Mouse (Mus musculus) midbrain, embryonic 12.5 days (tissue): ENCODE data around the gene Ccl12. TPM values are rescaled to one million over a fixed set of nuclear protein-coding genes. Genes with fewer than 3 reads are reported as not detected.

ENCODE experiments used
- ATAC-seq: fragments of 200-750 bp; cut with Nextera tagmentation; 2 replicates; pipeline ENCODE4 v1.8.0; 2017; ENCODE audit warnings: low read depth, moderate TSS enrichment, moderate library complexity; ENCODE audit not compliant: low FRiP score
- H3K27ac ChIP-seq: fragments of 300-500 bp; sonication (generic); replicated peaks from 2 replicates; pipeline ENCODE4 v1.5.1; 2016; ENCODE audit warnings: mild to moderate bottlenecking
- H3K27me3 ChIP-seq: fragments of 300-500 bp; sonication (generic); 2 replicates; pipeline ENCODE4 v1.6.1; 2016; ENCODE audit warnings: mild to moderate bottlenecking
- H3K36me3 ChIP-seq: fragments of 300-500 bp; sonication (generic); 2 replicates; pipeline ENCODE4 v1.6.1; 2016
- H3K4me1 ChIP-seq: fragments of 300-500 bp; sonication (generic); 2 replicates; pipeline ENCODE4 v1.6.1; 2016
- H3K4me2 ChIP-seq: fragments of 300-500 bp; sonication (generic); replicated peaks from 2 replicates; pipeline ENCODE4 v1.6.1; 2016; ENCODE audit warnings: mild to moderate bottlenecking, moderate library complexity
- H3K4me3 ChIP-seq: fragments of 300-500 bp; sonication (generic); 2 replicates; pipeline ENCODE4 v1.5.1; 2016; ENCODE audit warnings: mild to moderate bottlenecking
- H3K9ac ChIP-seq: fragments of 300-500 bp; sonication (generic); replicated peaks from 2 replicates; pipeline ENCODE4 v1.6.1; 2016; ENCODE audit warnings: mild to moderate bottlenecking, moderate library complexity
- H3K9me3 ChIP-seq: fragments of 300-500 bp; sonication (generic); 2 replicates; pipeline ENCODE4 v1.6.1; 2016; ENCODE audit warnings: mild to moderate bottlenecking
- WGBS: fragments of 180-500 bp; shearing (Covaris S2); methylation state at CpG from one replicate; pipeline ENCODE4 v1.1.7; 2016; 5-methylcytosine and 5-hydroxymethylcytosine counted together
- polyA plus RNA-seq: library from polyadenylated mRNA; unstranded; fragments of >200 nt; fragmentation: Nextera tagmentation; extraction: Ambion mirVana; gene quantifications from 2 replicates; pipeline ENCODE4 v1.2.1, GENCODE M21; 2016

Ccl12 gene
- polyA plus RNA-seq, 1 experiment from 2014 or later, result 0.61 TPM

DNA sequence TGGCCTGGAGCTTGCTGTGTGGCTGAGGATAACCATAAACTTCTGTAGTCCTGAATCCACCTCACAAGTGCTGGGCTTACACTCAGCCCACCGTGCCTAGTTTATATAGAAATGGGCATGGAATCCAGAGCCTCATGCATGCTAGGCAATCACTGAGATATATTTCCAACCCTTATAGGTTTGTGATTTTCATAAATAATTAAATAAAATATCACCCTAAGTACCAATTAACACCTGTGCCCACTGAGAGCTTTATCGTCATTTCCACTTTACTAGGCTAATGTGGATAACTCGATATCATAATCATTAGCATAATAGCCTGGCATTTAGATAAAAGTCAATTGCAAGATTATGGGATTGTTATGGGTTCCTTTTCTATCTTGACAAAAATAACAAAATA, 17.3 kb upstream of the Ccl12 start:
- no peaks in the 10 kb centered on the region for H3K9me3 ChIP-seq
- no peak overlapping the region for H3K9ac ChIP-seq
- H3K4me1 ChIP-seq, result no peaks in the 10 kb centered on the region
- no peak overlapping the region for H3K27ac ChIP-seq
- H3K27me3 ChIP-seq, result no peaks in the 10 kb centered on the region
- no peak for ATAC-seq
- no peak overlapping the region for H3K4me3 ChIP-seq
- no peak overlapping the region for H3K4me2 ChIP-seq
- no peaks in the 10 kb centered on the region for H3K36me3 ChIP-seq
- 95% methylated on average over 3 of the region's 3 CpGs for WGBS

- no peaks in the 10 kb centered on the region for H3K9me3 ChIP-seq
- no peaks in the 10 kb centered on the region for H3K27me3 ChIP-seq
- H3K9ac ChIP-seq, result no peak overlapping the region
- H3K36me3 ChIP-seq, result no peaks in the 10 kb centered on the region
- no peak for ATAC-seq
- no peak overlapping the region for H3K4me3 ChIP-seq
- H3K4me1 ChIP-seq, result no peaks in the 10 kb centered on the region
- no peak overlapping the region for H3K27ac ChIP-seq
- 89% methylated on average over 10 of the region's 10 CpGs for WGBS
- no peak overlapping the region for H3K4me2 ChIP-seq
These were observed 1.9 kb upstream of the Ccl12 start for GRCm38 (mm10) chr11:82099511-82100323.

- Histone ChIP-seq H3K4me1 (no peaks in the 10 kb centered on the region), H3K9ac (no peak overlapping the region), H3K9me3 (no peaks in the 10 kb centered on the region), H3K4me3 (no peak overlapping the region), H3K27me3 (no peaks in the 10 kb centered on the region), H3K36me3 (no peaks in the 10 kb centered on the region), H3K4me2 (no peak overlapping the region), H3K27ac (no peak overlapping the region)
- ATAC-seq, result no peak
- 86% methylated on average over 4 of the region's 4 CpGs for WGBS
These were observed 558 bp upstream of the Ccl12 start for GRCm38 (mm10) chr11:82101087-82101486.

DNA sequence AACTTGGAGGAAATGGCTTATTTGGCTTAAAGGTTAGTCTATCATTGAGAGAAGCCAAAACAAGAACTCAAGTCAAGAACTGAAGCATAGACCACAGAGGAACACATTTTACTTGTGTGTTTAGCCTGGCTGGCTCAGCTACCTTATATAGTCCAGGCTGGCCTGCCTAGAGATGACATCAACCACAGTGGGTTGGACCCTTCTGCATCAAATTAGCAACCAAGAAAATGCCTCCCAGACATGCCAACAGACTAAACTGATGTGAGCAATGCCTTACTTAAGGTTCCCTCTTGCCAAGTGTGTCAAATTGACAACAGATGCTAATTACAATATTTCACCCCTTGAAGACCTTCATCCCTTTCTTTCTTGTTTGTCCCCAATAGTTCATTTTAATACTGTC, 8.0 kb downstream of the Ccl12 start:
- H3K27me3 ChIP-seq, result no peaks in the 10 kb centered on the region
- no peak for ATAC-seq
- H3K9ac ChIP-seq, result no peak overlapping the region

GRCm38 (mm10) chr11:82110372-82111248, 9.0 kb downstream of the Ccl12 start:
- no peaks in the 10 kb centered on the region for H3K27me3 ChIP-seq
- H3K9ac ChIP-seq, result no peak overlapping the region
- ATAC-seq, result no peak
- H3K36me3 ChIP-seq, result no peaks in the 10 kb centered on the region
- 87% methylated on average over 6 of the region's 6 CpGs for WGBS
- no peak overlapping the region for H3K4me3 ChIP-seq
- H3K27ac ChIP-seq, result no peak overlapping the region
- no peaks in the 10 kb centered on the region for H3K9me3 ChIP-seq
- H3K4me1 ChIP-seq, result no peaks in the 10 kb centered on the region
- no peak overlapping the region for H3K4me2 ChIP-seq

More for the DNA sequence above, 8.0 kb downstream of the Ccl12 start:
- Histone ChIP-seq H3K4me1 (no peaks in the 10 kb centered on the region), H3K4me2 (no peak overlapping the region), H3K27ac (no peak overlapping the region), H3K36me3 (no peaks in the 10 kb centered on the region), H3K4me3 (no peak overlapping the region), H3K9me3 (no peaks in the 10 kb centered on the region)

DNA sequence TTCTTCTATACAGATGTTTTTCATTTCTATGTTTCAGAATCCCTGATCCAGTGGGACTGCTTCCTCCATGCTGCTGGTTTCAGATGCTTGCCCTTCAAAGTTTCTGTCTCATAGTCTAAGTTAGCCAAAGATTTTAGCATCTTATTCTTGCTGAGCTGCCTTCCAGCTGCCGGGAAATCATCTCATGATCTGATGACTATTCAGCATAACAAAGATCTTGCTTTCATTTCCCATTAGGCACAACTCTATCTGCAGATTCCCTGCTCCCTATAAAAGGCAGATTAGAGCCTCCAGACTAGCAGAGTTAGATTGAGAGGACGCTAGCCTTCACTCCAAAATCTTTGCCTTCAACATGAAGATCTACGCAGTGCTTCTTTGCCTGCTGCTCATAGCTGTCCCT, 13.2 kb downstream of the Ccl12 start, which contains the start of gene Ccl8:
TSS of gene Ccl8 (plus strand) at position 301 of the 400 bp plus-strand sequence.
- 78% methylated on average over 3 of the region's 3 CpGs for WGBS
- no peak for ATAC-seq
- no peak within 1 kb of the TSS for H3K4me3 ChIP-seq
- no peak within 1 kb of the TSS for H3K9ac ChIP-seq
- no peak within 1 kb of the TSS for H3K4me2 ChIP-seq
- no peaks in the 10 kb centered on the region for H3K9me3 ChIP-seq
- no peaks in the 10 kb centered on the region for H3K27me3 ChIP-seq
- no peak within 1 kb of the TSS for H3K27ac ChIP-seq
- no peaks in the 10 kb centered on the region for H3K36me3 ChIP-seq
- no peaks in the 10 kb centered on the region for H3K4me1 ChIP-seq

GRCm38 (mm10) chr11:82116041-82116440, 14.4 kb downstream of the Ccl12 start:
- Histone ChIP-seq H3K27me3 (no peaks in the 10 kb centered on the region), H3K9me3 (no peaks in the 10 kb centered on the region), H3K9ac (no peak overlapping the region), H3K4me3 (no peak overlapping the region), H3K36me3 (no peaks in the 10 kb centered on the region), H3K4me1 (no peaks in the 10 kb centered on the region), H3K27ac (no peak overlapping the region), H3K4me2 (no peak overlapping the region)
- no peak for ATAC-seq
- 94% methylated on average over 3 of the region's 3 CpGs for WGBS

DNA sequence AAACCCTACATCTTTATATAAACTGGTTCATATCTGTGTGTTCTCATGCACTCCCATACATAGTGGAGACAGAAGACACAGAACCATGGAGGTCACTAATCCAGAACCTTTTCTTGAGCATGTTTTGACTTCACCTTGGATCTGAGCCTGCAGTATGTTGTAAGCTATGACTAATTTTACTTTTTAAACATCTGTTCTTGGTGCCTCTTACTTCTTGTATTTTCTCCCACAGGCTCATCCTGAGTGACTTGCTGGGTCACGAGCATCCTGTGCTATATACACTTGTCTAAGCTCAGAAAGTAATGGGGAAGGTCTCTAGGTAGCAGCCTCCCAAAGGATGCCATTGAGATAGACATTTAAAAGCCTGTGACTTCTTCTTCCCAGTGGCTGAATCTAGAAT, 31.3 kb downstream of the Ccl12 start:
- ATAC-seq, result no peak
- Histone ChIP-seq H3K36me3 (no peaks in the 10 kb centered on the region), H3K27me3 (no peaks in the 10 kb centered on the region), H3K4me1 (no peaks in the 10 kb centered on the region), H3K9me3 (no peaks in the 10 kb centered on the region), H3K4me2 (no peak overlapping the region), H3K9ac (no peak overlapping the region), H3K4me3 (no peak overlapping the region), H3K27ac (no peak overlapping the region)
- WGBS, result 71% methylated on average over 1 of the region's 1 CpGs

- Histone ChIP-seq H3K4me3 (no peak overlapping the region), H3K36me3 (no peaks in the 10 kb centered on the region), H3K4me2 (no peak overlapping the region), H3K4me1 (no peaks in the 10 kb centered on the region), H3K9me3 (no peaks in the 10 kb centered on the region), H3K9ac (no peak overlapping the region), H3K27me3 (no peaks in the 10 kb centered on the region), H3K27ac (no peak overlapping the region)
- WGBS, result 90% methylated on average over 2 of the region's 2 CpGs
- no peak for ATAC-seq
These were observed 34.6 kb downstream of the Ccl12 start for GRCm38 (mm10) chr11:82136196-82136595.

DNA sequence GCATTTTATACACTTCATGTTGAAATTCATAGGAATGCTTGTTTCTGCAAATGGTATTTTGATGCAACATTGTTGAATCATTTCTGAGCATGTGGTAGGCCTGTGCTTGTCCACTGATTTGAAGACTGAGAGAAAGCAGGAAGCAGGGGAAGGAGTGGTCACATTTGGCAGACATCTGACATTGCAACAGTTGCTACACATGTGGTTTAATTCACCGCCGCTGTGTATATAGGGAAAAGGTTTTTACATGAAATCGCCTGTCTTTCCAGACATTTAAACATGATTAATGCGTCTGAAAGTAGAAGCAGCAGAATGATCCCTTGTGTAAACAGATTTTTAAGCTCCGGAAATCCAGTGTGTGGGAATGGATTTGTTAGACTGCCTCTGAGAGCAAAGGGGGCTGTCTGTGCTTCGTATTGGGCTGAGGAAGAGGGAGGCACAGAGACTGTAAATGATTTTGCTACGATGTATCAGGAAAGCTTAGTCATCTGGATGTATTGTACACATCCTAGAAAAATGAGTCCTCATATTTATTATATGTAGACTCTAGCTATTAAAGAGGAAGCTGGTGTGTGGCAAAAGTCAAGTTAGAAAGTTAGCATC, 37.9 kb downstream of the Ccl12 start:
- Histone ChIP-seq H3K9ac (no peak overlapping the region), H3K36me3 (no peaks in the 10 kb centered on the region), H3K4me1 (no peaks in the 10 kb centered on the region), H3K27ac (no peak overlapping the region), H3K4me3 (no peak overlapping the region), H3K9me3 (no peaks in the 10 kb centered on the region), H3K27me3 (no peaks in the 10 kb centered on the region), H3K4me2 (no peak overlapping the region)
- WGBS, result 71% methylated on average over 7 of the region's 7 CpGs
- ATAC-seq, result no peak
